Mouse (Mus musculus): ENCODE results near the gene Lpar2.

DNA sequence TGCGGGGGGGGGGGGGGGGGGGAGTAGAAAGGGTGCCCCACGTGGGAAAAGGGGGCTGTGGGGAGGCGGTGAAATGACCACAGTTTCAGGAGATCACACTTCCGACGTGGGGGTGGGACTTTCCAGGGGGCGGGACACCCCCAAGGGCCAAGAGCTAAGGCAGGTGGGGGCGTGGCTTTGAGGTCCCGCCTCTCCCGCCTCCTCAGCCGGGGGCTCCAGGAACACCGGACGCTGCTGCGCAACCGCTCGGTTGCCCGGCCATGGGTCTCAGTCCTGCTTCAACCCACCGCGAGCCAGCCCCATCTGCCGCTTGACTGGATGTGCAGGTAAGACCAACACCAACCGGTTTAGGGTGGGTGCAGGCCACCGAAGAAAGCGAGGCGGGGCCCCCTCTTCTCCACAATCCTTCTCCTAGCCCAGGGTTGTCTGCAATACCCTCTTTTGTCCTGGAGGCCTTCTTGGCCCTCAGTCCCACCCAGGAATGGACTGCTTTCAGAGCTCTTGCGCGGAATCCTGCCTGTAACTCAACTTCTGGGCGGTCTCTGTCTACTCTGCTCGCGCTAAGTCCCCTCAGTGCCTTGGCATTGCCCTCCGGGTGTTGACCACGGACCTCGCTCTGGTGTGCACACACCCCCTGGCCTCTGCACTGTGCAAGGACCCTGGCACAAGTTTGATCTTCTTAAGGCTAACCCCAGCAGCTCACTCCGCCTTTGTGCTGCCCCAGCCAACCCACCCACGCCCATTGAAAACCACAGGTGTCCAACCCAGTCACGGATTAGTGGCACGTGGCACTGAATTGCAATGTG is at the start of gene Lpar2:
- TF ChIP-seq CTCF (conservative IDR thresholded peaks at IDR 0.05; ENCODE audit: low read length) = no peak
- TF ChIP-seq NANOG (IDR thresholded peaks at IDR 0.05; ENCODE audit: borderline replicate concordance, low read length) = no peak
